Mouse (Mus musculus): ENCODE measurements around the gene Slc22a12. TPM values are rescaled to one million over a fixed set of nuclear protein-coding genes. Genes with fewer than 3 reads are reported as not detected.

Slc22a12 gene
- polyA plus RNA-seq, 1 experiment from 2014 or later: not detected

GRCm38 (mm10) chr19:6526010-6526409, 16.8 kb downstream of the Slc22a12 start:
- H3K27ac ChIP-seq: no peak overlapping the region
- H3K4me1 ChIP-seq (replicated peaks): peaks cover 38% of the 10 kb centered on the region
- WGBS: 92% methylated on average over 9 of the region's 9 CpGs
- H3K4me3 ChIP-seq: no peak overlapping the region
- H3K27me3 ChIP-seq (ENCODE audit: insufficient read depth, poor library complexity, severe bottlenecking): no peaks in the 10 kb centered on the region; the same call in 1 of the 2 replicates
- H3K36me3 ChIP-seq: peaks cover 3% of the 10 kb centered on the region; the same call in 1 of the 2 replicates
- no peak for DNase-seq (ENCODE audit: low spot score)
- H3K9me3 ChIP-seq: no peaks in the 10 kb centered on the region

- Histone ChIP-seq H3K9me3 (no peaks in the 10 kb centered on the region), H3K27ac (no peak overlapping the region), H3K4me1 (replicated peaks) (peaks cover 32% of the 10 kb centered on the region), H3K4me3 (no peak overlapping the region), H3K36me3 (peaks cover 10% of the 10 kb centered on the region), H3K27me3 (ENCODE audit: insufficient read depth, poor library complexity, severe bottlenecking) (no peaks in the 10 kb centered on the region)
- DNase-seq (ENCODE audit: low spot score): no peak
- WGBS: 77% methylated on average over 4 of the region's 4 CpGs
Observed at GRCm38 (mm10) chr19:6525023-6525422, 17.8 kb downstream of the Slc22a12 start.

GRCm38 (mm10) chr19:6522289-6522688, 20.5 kb downstream of the Slc22a12 start:
- Histone ChIP-seq H3K27ac (no peak overlapping the region), H3K9me3 (no peaks in the 10 kb centered on the region), H3K4me3 (no peak overlapping the region), H3K27me3 (ENCODE audit: insufficient read depth, poor library complexity, severe bottlenecking) (no peaks in the 10 kb centered on the region), H3K4me1 (replicated peaks) (peaks cover 33% of the 10 kb centered on the region), H3K36me3 (peaks cover 23% of the 10 kb centered on the region)
- no peak for DNase-seq (ENCODE audit: low spot score)
- WGBS: 94% methylated on average over 14 of the region's 14 CpGs

- WGBS: 89% methylated on average over 3 of the region's 3 CpGs
- no peak for DNase-seq (ENCODE audit: low spot score)
- Histone ChIP-seq H3K27me3 (ENCODE audit: insufficient read depth, poor library complexity, severe bottlenecking) (no peaks in the 10 kb centered on the region), H3K9me3 (no peaks in the 10 kb centered on the region), H3K4me1 (replicated peaks) (peaks cover 40% of the 10 kb centered on the region), H3K4me3 (no peak overlapping the region), H3K36me3 (peaks cover 30% of the 10 kb centered on the region), H3K27ac (no peak overlapping the region)
Observed at GRCm38 (mm10) chr19:6521630-6522029, 21.2 kb downstream of the Slc22a12 start.

GRCm38 (mm10) chr19:6519483-6519882, 23.3 kb downstream of the Slc22a12 start:
- no peak for DNase-seq (ENCODE audit: low spot score)
- Histone ChIP-seq H3K9me3 (no peaks in the 10 kb centered on the region), H3K36me3 (peaks cover 37% of the 10 kb centered on the region), H3K4me3 (no peak overlapping the region; the same call in 1 of the 2 replicates), H3K4me1 (replicated peaks) (peaks cover 61% of the 10 kb centered on the region), H3K27ac (peak overlapping the region; percentile 86), H3K27me3 (ENCODE audit: insufficient read depth, poor library complexity, severe bottlenecking) (0 out of 2 replicates have a peak, but pooled peaks cover 3% of the 10 kb centered on the region)
- WGBS: 53% methylated on average over 2 of the region's 2 CpGs

- peaks cover 37% of the 10 kb centered on the region for H3K36me3 ChIP-seq
- 30% methylated on average over 5 of the region's 5 CpGs for WGBS
- H3K27ac ChIP-seq: peak overlapping the region; percentile 86
- 0 out of 2 replicates have a peak, but pooled peaks cover 5% of the 10 kb centered on the region for H3K27me3 ChIP-seq (ENCODE audit: insufficient read depth, poor library complexity, severe bottlenecking)
- H3K4me3 ChIP-seq: peak overlapping the region; percentile 27
- H3K9me3 ChIP-seq: no peaks in the 10 kb centered on the region
- DNase-seq (ENCODE audit: low spot score): peak; percentile 55
- H3K4me1 ChIP-seq (replicated peaks): peaks cover 68% of the 10 kb centered on the region
Observed at GRCm38 (mm10) chr19:6518601-6519000, 24.2 kb downstream of the Slc22a12 start.

- peaks cover 26% of the 10 kb centered on the region for H3K27me3 ChIP-seq (ENCODE audit: insufficient read depth, poor library complexity, severe bottlenecking)
- peaks cover 36% of the 10 kb centered on the region for H3K36me3 ChIP-seq
- no peaks in the 10 kb centered on the region for H3K9me3 ChIP-seq
- H3K4me3 ChIP-seq: no peak overlapping the region
- peaks cover 86% of the 10 kb centered on the region for H3K4me1 ChIP-seq (replicated peaks)
- DNase-seq (ENCODE audit: low spot score): no peak
- peak overlapping the region; percentile 70 for H3K27ac ChIP-seq
- 55% methylated on average over 8 of the region's 8 CpGs for WGBS
Observed at GRCm38 (mm10) chr19:6516153-6516552, 26.7 kb downstream of the Slc22a12 start.

GRCm38 (mm10) chr19:6515448-6515847, 27.4 kb downstream of the Slc22a12 start:
- 67% methylated on average over 5 of the region's 5 CpGs for WGBS
- H3K9me3 ChIP-seq: no peaks in the 10 kb centered on the region
- H3K36me3 ChIP-seq: peaks cover 39% of the 10 kb centered on the region
- peaks cover 33% of the 10 kb centered on the region for H3K27me3 ChIP-seq (ENCODE audit: insufficient read depth, poor library complexity, severe bottlenecking)
- H3K27ac ChIP-seq: no peak overlapping the region
- no peak for DNase-seq (ENCODE audit: low spot score)
- no peak overlapping the region for H3K4me3 ChIP-seq
- peaks cover 86% of the 10 kb centered on the region for H3K4me1 ChIP-seq (replicated peaks)

GRCm38 (mm10) chr19:6514940-6515339, 27.9 kb downstream of the Slc22a12 start:
- no peak for DNase-seq (ENCODE audit: low spot score)
- Histone ChIP-seq H3K4me3 (no peak overlapping the region), H3K9me3 (no peaks in the 10 kb centered on the region), H3K4me1 (replicated peaks) (peaks cover 82% of the 10 kb centered on the region), H3K36me3 (peaks cover 36% of the 10 kb centered on the region), H3K27ac (peak overlapping the region; percentile 69; the same call in 1 of the 2 replicates), H3K27me3 (ENCODE audit: insufficient read depth, poor library complexity, severe bottlenecking) (peaks cover 38% of the 10 kb centered on the region)
- 54% methylated on average over 6 of the region's 6 CpGs for WGBS

- peaks cover 37% of the 10 kb centered on the region for H3K36me3 ChIP-seq
- no peak for DNase-seq (ENCODE audit: low spot score)
- H3K4me1 ChIP-seq (replicated peaks): peaks cover 68% of the 10 kb centered on the region
- WGBS: 4% methylated on average over 15 of the region's 15 CpGs
- peak overlapping the region; percentile 16 for H3K4me3 ChIP-seq
- no peaks in the 10 kb centered on the region for H3K9me3 ChIP-seq
- peaks cover 44% of the 10 kb centered on the region for H3K27me3 ChIP-seq (ENCODE audit: insufficient read depth, poor library complexity, severe bottlenecking)
- H3K27ac ChIP-seq: peak overlapping the region; percentile 69
Observed at GRCm38 (mm10) chr19:6513389-6514139, 29.3 kb downstream of the Slc22a12 start.

- DNase-seq (ENCODE audit: low spot score): no peak
- Histone ChIP-seq H3K4me1 (replicated peaks) (peaks cover 54% of the 10 kb centered on the region), H3K36me3 (peaks cover 36% of the 10 kb centered on the region), H3K27me3 (ENCODE audit: insufficient read depth, poor library complexity, severe bottlenecking) (peaks cover 66% of the 10 kb centered on the region), H3K9me3 (no peaks in the 10 kb centered on the region), H3K27ac (no peak overlapping the region), H3K4me3 (no peak overlapping the region)
- 90% methylated on average over 2 of the region's 2 CpGs for WGBS
Observed at GRCm38 (mm10) chr19:6510546-6510945, 32.3 kb downstream of the Slc22a12 start.

GRCm38 (mm10) chr19:6509881-6510280, 33.0 kb downstream of the Slc22a12 start:
- no peak overlapping the region for H3K27ac ChIP-seq
- no peak for DNase-seq (ENCODE audit: low spot score)
- WGBS: 82% methylated on average over 10 of the region's 10 CpGs
- no peaks in the 10 kb centered on the region for H3K9me3 ChIP-seq
- peaks cover 70% of the 10 kb centered on the region for H3K27me3 ChIP-seq (ENCODE audit: insufficient read depth, poor library complexity, severe bottlenecking)
- H3K36me3 ChIP-seq: peaks cover 43% of the 10 kb centered on the region
- H3K4me1 ChIP-seq (replicated peaks): peaks cover 47% of the 10 kb centered on the region
- H3K4me3 ChIP-seq: no peak overlapping the region

- peaks cover 78% of the 10 kb centered on the region for H3K27me3 ChIP-seq (ENCODE audit: insufficient read depth, poor library complexity, severe bottlenecking)
- WGBS: 51% methylated on average over 10 of the region's 10 CpGs
Observed at GRCm38 (mm10) chr19:6507393-6507792, 35.4 kb downstream of the Slc22a12 start.

More at GRCm38 (mm10) chr19:6507393-6507792, 35.4 kb downstream of the Slc22a12 start:
- DNase-seq (ENCODE audit: low spot score): no peak
- Histone ChIP-seq H3K4me1 (replicated peaks) (peaks cover 44% of the 10 kb centered on the region), H3K4me3 (no peak overlapping the region), H3K9me3 (no peaks in the 10 kb centered on the region), H3K27ac (no peak overlapping the region), H3K36me3 (peaks cover 45% of the 10 kb centered on the region)

Measured in hindbrain, embryonic 10.5 days (tissue).